Mouse (Mus musculus) testis, postnatal 14 days (tissue): ENCODE results near the gene Cox16.

Experiments
- DNase-seq: peaks from one replicate; pipeline ENCODE4 v3.0.0; 2021; ENCODE audit warnings: low spot score

Gene Cox16

DNA sequence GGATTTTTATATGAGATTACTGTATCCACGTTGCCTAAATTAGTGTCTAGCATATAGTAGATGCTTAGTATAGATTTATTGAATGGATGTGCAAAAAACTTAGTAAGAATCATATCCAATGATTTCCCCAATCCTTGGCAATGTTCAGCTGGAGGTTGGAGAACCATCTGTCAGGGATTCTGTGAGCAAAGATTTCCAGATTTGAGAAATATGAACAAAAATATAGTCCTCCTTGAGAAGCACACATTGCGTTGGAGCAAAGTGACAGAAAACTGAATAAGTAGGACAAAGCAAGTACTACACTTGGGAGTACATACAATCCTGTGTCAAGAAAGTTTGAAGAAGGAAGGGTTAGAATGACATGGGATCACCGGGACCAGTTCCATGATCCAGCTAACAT, 160.8 kb downstream of the Cox16 start:
- DNase-seq, result no peak

GRCm38 (mm10) chr12:81321021-81321420, 163.9 kb downstream of the Cox16 start:
- DNase-seq, result no peak

- DNase-seq, result no peak
These were observed 167.1 kb downstream of the Cox16 start for GRCm38 (mm10) chr12:81317811-81318210.

DNA sequence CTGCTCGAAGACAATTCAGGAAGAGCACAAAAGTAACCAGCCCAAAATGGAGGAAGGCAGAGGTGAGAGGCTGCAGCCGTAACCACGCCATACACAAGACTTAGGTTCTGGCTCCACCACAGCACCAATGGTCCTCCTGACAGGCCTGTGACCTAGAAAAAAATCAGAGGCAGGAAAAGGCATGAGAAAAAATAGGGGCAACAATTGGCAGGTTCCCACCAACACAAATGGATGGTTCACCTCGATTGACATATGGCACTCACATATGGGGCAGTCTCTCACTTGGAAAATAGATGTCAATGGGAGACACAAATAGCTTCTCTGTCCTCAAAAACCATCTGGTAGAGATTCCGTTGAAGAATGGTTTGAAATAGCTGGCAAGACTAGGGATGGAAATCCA, 169.0 kb downstream of the Cox16 start:
- DNase-seq, result no peak
